Mouse (Mus musculus): ENCODE data around the gene Nfx1. TPM values are rescaled to one million over a fixed set of nuclear protein-coding genes. Genes with fewer than 3 reads are reported as not detected.

Gene Nfx1
- total and polyA plus RNA-seq, 2 experiments from 2014 or later, result 27.2 to 32.5 TPM

GRCm38 (mm10) chr4:41021094-41021493 is 50.4 kb downstream of the Nfx1 start:
- no peak overlapping the region for H3K4me3 ChIP-seq (ENCODE audit: low read depth, low read length)
- H3K4me2 ChIP-seq (ENCODE audit: low read depth, low read length), result no peak overlapping the region
- no peaks in the 10 kb centered on the region for H3K9me3 ChIP-seq (replicated peaks; ENCODE audit: control insufficient read depth, low read length)
- ATAC-seq (ENCODE audit: insufficient read depth, low read depth) (no peak), DNase-seq (ENCODE audit: low spot score) (no peak)
- 90% methylated on average over 5 of the region's 5 CpGs for WGBS
- H3K27me3 ChIP-seq (ENCODE audit: control insufficient read depth, insufficient read depth, low read length), result no peaks in the 10 kb centered on the region
- H3K9ac ChIP-seq (replicated peaks; ENCODE audit: low read depth, low read length), result no peak overlapping the region
- H3K36me3 ChIP-seq (replicated peaks; ENCODE audit: control insufficient read depth, insufficient read depth, low read length), result peaks cover 73% of the 10 kb centered on the region
- no peak overlapping the region for H3K27ac ChIP-seq (ENCODE audit: low read depth)
- no peaks in the 10 kb centered on the region for H3K4me1 ChIP-seq (ENCODE audit: control insufficient read depth, insufficient read depth)
- TF ChIP-seq CTCF (IDR thresholded peaks at IDR 0.05; ENCODE audit: low read depth), result no peak
- no peak for TF ChIP-seq EP300 (IDR thresholded peaks at IDR 0.05; ENCODE audit: low read depth)

- ATAC-seq (ENCODE audit: insufficient read depth, low read depth), result no peak
- 54% methylated on average over 8 of the region's 8 CpGs for WGBS
- H3K36me3 ChIP-seq (replicated peaks; ENCODE audit: control insufficient read depth, insufficient read depth, low read length), result peaks cover 42% of the 10 kb centered on the region
- H3K27ac ChIP-seq (ENCODE audit: low read depth), result no peak overlapping the region
- TF ChIP-seq CTCF (IDR thresholded peaks at IDR 0.05; ENCODE audit: low read depth), result no peak
- no peak for TF ChIP-seq EP300 (IDR thresholded peaks at IDR 0.05; ENCODE audit: low read depth)
- H3K27me3 ChIP-seq (ENCODE audit: control insufficient read depth, insufficient read depth, low read length), result no peaks in the 10 kb centered on the region
- no peak overlapping the region for H3K4me2 ChIP-seq (ENCODE audit: low read depth, low read length)
- DNase-seq (ENCODE audit: low spot score), result no peak
- H3K9ac ChIP-seq (replicated peaks; ENCODE audit: low read depth, low read length), result no peak overlapping the region
- no peaks in the 10 kb centered on the region for H3K4me1 ChIP-seq (ENCODE audit: control insufficient read depth, insufficient read depth)
- H3K4me3 ChIP-seq (ENCODE audit: low read depth, low read length), result no peak overlapping the region
- no peaks in the 10 kb centered on the region for H3K9me3 ChIP-seq (replicated peaks; ENCODE audit: control insufficient read depth, low read length)
These were observed 55.5 kb downstream of the Nfx1 start for GRCm38 (mm10) chr4:41026086-41026787.

GRCm38 (mm10) chr4:41027872-41028271 is 57.2 kb downstream of the Nfx1 start:
- TF ChIP-seq CTCF (IDR thresholded peaks at IDR 0.05; ENCODE audit: low read depth) (no peak), EP300 (IDR thresholded peaks at IDR 0.05; ENCODE audit: low read depth) (no peak)
- Histone ChIP-seq H3K36me3 (replicated peaks; ENCODE audit: control insufficient read depth, insufficient read depth, low read length) (peaks cover 30% of the 10 kb centered on the region), H3K27ac (ENCODE audit: low read depth) (no peak overlapping the region), H3K4me2 (ENCODE audit: low read depth, low read length) (no peak overlapping the region), H3K9ac (replicated peaks; ENCODE audit: low read depth, low read length) (no peak overlapping the region), H3K9me3 (replicated peaks; ENCODE audit: control insufficient read depth, low read length) (no peaks in the 10 kb centered on the region), H3K4me1 (ENCODE audit: control insufficient read depth, insufficient read depth) (no peaks in the 10 kb centered on the region), H3K27me3 (ENCODE audit: control insufficient read depth, insufficient read depth, low read length) (no peaks in the 10 kb centered on the region), H3K4me3 (ENCODE audit: low read depth, low read length) (no peak overlapping the region)
- WGBS, result 82% methylated on average over 3 of the region's 3 CpGs
- ATAC-seq (ENCODE audit: insufficient read depth, low read depth) (no peak), DNase-seq (ENCODE audit: low spot score) (no peak)

- ATAC-seq (ENCODE audit: insufficient read depth, low read depth) (no peak), DNase-seq (ENCODE audit: low spot score) (no peak)
- H3K4me1 ChIP-seq (ENCODE audit: control insufficient read depth, insufficient read depth), result no peaks in the 10 kb centered on the region
These were observed 57.6 kb downstream of the Nfx1 start for GRCm38 (mm10) chr4:41028272-41028671.

GRCm38 (mm10) chr4:41029372-41029771 is 58.7 kb downstream of the Nfx1 start:
- no peak overlapping the region for H3K4me2 ChIP-seq (ENCODE audit: low read depth, low read length)
- no peak for ATAC-seq (ENCODE audit: insufficient read depth, low read depth)
- H3K9me3 ChIP-seq (replicated peaks; ENCODE audit: control insufficient read depth, low read length), result no peaks in the 10 kb centered on the region
- TF ChIP-seq CTCF (IDR thresholded peaks at IDR 0.05; ENCODE audit: low read depth) (no peak), EP300 (IDR thresholded peaks at IDR 0.05; ENCODE audit: low read depth) (no peak)
- H3K9ac ChIP-seq (replicated peaks; ENCODE audit: low read depth, low read length), result no peak overlapping the region
- no peaks in the 10 kb centered on the region for H3K4me1 ChIP-seq (ENCODE audit: control insufficient read depth, insufficient read depth)
- H3K4me3 ChIP-seq (ENCODE audit: low read depth, low read length), result no peak overlapping the region
- H3K36me3 ChIP-seq (replicated peaks; ENCODE audit: control insufficient read depth, insufficient read depth, low read length), result peaks cover 15% of the 10 kb centered on the region; the same call in 1 of the 2 replicates
- no peak overlapping the region for H3K27ac ChIP-seq (ENCODE audit: low read depth)
- no peaks in the 10 kb centered on the region for H3K27me3 ChIP-seq (ENCODE audit: control insufficient read depth, insufficient read depth, low read length)
- no peak for DNase-seq (ENCODE audit: low spot score)
- WGBS, result 79% methylated on average over 5 of the region's 5 CpGs

More at GRCm38 (mm10) chr4:41028272-41028671, 57.6 kb downstream of the Nfx1 start:
- Histone ChIP-seq H3K27me3 (ENCODE audit: control insufficient read depth, insufficient read depth, low read length) (no peaks in the 10 kb centered on the region), H3K9ac (replicated peaks; ENCODE audit: low read depth, low read length) (no peak overlapping the region), H3K4me2 (ENCODE audit: low read depth, low read length) (no peak overlapping the region), H3K27ac (ENCODE audit: low read depth) (no peak overlapping the region), H3K4me3 (ENCODE audit: low read depth, low read length) (no peak overlapping the region), H3K9me3 (replicated peaks; ENCODE audit: control insufficient read depth, low read length) (no peaks in the 10 kb centered on the region), H3K36me3 (replicated peaks; ENCODE audit: control insufficient read depth, insufficient read depth, low read length) (peaks cover 26% of the 10 kb centered on the region)
- 69% methylated on average over 4 of the region's 4 CpGs for WGBS
- TF ChIP-seq CTCF (IDR thresholded peaks at IDR 0.05; ENCODE audit: low read depth) (peak; percentile 35), EP300 (IDR thresholded peaks at IDR 0.05; ENCODE audit: low read depth) (no peak)

- peak overlapping the region; percentile 75 for H3K27ac ChIP-seq (ENCODE audit: low read depth)
- WGBS, result 58% methylated on average over 3 of the region's 3 CpGs
- H3K4me2 ChIP-seq (ENCODE audit: low read depth, low read length), result no peak overlapping the region
- DNase-seq (ENCODE audit: low spot score) (no peak), ATAC-seq (ENCODE audit: insufficient read depth, low read depth) (peak; percentile 74)
- H3K9ac ChIP-seq (replicated peaks; ENCODE audit: low read depth, low read length), result no peak overlapping the region
- H3K9me3 ChIP-seq (replicated peaks; ENCODE audit: control insufficient read depth, low read length), result no peaks in the 10 kb centered on the region
- 0 out of 2 replicates have a peak, but pooled peaks cover 3% of the 10 kb centered on the region for H3K36me3 ChIP-seq (replicated peaks; ENCODE audit: control insufficient read depth, insufficient read depth, low read length)
- no peaks in the 10 kb centered on the region for H3K27me3 ChIP-seq (ENCODE audit: control insufficient read depth, insufficient read depth, low read length)
- TF ChIP-seq EP300 (IDR thresholded peaks at IDR 0.05; ENCODE audit: low read depth) (peak; percentile 76; the same call in 1 of the 2 replicates), CTCF (IDR thresholded peaks at IDR 0.05; ENCODE audit: low read depth) (no peak)
- H3K4me1 ChIP-seq (ENCODE audit: control insufficient read depth, insufficient read depth), result no peaks in the 10 kb centered on the region
- H3K4me3 ChIP-seq (ENCODE audit: low read depth, low read length), result no peak overlapping the region
These were observed 60.5 kb downstream of the Nfx1 start for GRCm38 (mm10) chr4:41031242-41031641.
